Mouse (Mus musculus): ENCODE results near the gene Odf3.
"Not testable (repeated sequence)": the region's sequence is repeated elsewhere in the genome, so short reads cannot be mapped to it uniquely, and the experiment has no call there.

DNA sequence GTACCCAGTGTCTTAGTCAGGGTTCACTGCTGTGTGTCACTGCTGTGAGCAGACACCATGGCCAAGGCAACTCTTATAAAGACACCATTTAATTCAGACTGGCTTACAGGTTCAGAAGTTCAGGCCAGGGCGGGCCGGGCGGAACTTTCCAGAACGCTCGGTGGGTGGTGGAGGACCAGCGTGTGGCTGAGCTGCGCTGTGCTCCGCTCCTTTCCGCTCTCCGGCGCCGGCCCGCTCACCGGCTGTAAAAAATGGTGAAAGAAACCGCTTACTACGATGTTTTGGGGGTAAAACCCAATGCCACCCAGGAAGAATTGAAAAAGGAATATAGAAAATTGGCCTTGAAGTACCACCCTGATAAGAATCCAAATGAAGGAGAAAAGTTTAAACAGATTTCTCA, 43.0 kb downstream of the Odf3 start:
- TF ChIP-seq CTCF (IDR thresholded peaks at IDR 0.05; ENCODE audit: low read depth, low read length); POLR2AphosphoS5 (IDR thresholded peaks at IDR 0.05; ENCODE audit: insufficient replicate concordance, low read depth, low read length); GATA1 (IDR thresholded peaks at IDR 0.05; ENCODE audit: borderline replicate concordance, low read length); TAL1 (conservative IDR thresholded peaks at IDR 0.05; ENCODE audit: low read depth, low read length); GATA2 (IDR thresholded peaks at IDR 0.05; ENCODE audit: borderline replicate concordance, low read depth, low read length): not testable (repeated sequence)
